Mouse (Mus musculus): ENCODE measurements around the gene Fam111a. TPM values are rescaled to one million over a fixed set of nuclear protein-coding genes. Genes with fewer than 3 reads are reported as not detected.

The Fam111a gene
- polyA plus RNA-seq, 1 experiment = not detected

GRCm38 (mm10) chr19:12549166-12549565, 3.6 kb downstream of the Fam111a start:
- TF ChIP-seq CTCF (IDR thresholded peaks at IDR 0.05; ENCODE audit: insufficient read depth, low read depth, low read length) = no peak
- TF ChIP-seq POLR2A (IDR thresholded peaks at IDR 0.05; ENCODE audit: insufficient read depth, low read depth, low read length) = no peak
- WGBS = 75% methylated on average over 5 of the region's 5 CpGs
- Histone ChIP-seq H3K27ac (ENCODE audit: insufficient read depth, low read depth, low read length) (no peak overlapping the region), H3K4me1 (ENCODE audit: control insufficient read depth, insufficient read depth, low read length) (no peaks in the 10 kb centered on the region), H3K4me3 (ENCODE audit: insufficient read depth, low read depth, low read length) (no peak overlapping the region)

DNA sequence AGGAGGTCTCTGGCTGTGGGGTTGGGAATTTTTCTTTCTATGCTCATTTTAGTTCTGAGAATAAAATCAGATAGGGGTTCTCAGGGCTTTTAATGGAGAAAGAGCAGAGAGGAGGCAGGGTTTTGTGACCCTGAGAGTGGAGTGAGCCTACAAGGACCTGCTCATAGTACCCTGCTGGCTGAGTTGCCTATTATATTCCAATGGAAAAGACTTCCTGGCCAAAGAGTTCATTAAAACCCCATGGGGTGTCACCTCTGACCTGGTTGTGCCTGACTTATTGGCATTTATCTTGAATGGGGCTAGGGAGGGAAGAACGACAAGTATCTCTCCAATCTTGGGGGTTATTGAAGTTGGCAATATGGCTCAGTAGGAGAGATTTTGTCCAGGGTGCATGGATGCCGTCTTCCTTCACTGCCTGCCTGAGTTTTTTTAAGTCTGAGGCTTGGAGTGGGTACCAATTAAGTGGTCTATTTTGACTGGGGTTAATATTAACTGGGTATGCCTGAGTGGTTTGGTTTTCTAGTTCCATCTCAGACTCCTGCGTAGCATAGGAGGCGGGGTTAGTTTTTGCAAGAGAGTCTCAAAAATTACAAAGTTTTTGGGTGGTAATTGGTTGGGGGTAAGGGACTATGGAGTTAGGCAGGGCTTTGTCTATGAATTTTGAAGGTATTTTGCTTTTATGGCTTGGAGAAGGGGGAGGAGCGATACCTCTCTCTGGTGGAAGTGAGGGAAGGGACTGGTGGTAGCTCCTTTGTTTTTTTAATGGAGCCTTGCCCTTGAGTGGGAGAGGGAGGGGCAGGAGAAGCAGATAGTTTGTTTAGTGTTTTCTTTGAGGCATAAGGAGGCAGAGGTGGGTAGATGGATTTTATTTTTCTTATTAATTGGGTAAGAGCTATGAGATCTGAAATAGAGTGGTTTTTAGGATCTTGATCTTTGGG, 4.7 kb downstream of the Fam111a start:
- WGBS = 65% methylated on average over 5 of the region's 5 CpGs
- TF ChIP-seq CTCF (IDR thresholded peaks at IDR 0.05; ENCODE audit: insufficient read depth, low read depth, low read length) (no peak), POLR2A (IDR thresholded peaks at IDR 0.05; ENCODE audit: insufficient read depth, low read depth, low read length) (no peak)
- H3K4me1 ChIP-seq (ENCODE audit: control insufficient read depth, insufficient read depth, low read length) = no peaks in the 10 kb centered on the region
- no peak overlapping the region for H3K4me3 ChIP-seq (ENCODE audit: insufficient read depth, low read depth, low read length)
- no peak overlapping the region for H3K27ac ChIP-seq (ENCODE audit: insufficient read depth, low read depth, low read length)

DNA sequence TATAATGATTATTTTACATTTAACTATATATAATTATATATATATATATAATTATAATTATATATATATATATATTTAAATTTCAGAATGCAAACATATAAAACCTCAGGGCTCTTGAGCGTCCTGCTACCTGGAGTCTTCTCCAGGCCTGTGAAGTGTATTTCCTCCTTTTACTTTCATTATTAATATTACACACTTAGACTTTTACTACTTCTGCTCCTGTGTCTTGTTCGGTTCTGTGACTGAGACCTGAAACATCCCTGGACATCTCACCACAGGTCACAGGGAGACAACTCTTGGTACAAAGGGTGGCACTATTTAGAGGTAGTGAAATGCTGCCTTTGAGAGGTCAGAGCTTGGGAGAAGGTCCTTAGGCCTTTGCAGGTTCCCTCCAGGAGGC, 10.8 kb downstream of the Fam111a start:
- 91% methylated on average over 2 of the region's 2 CpGs for WGBS
- H3K4me1 ChIP-seq (ENCODE audit: control insufficient read depth, insufficient read depth, low read length) = no peaks in the 10 kb centered on the region
- TF ChIP-seq CTCF (IDR thresholded peaks at IDR 0.05; ENCODE audit: insufficient read depth, low read depth, low read length) (no peak), POLR2A (IDR thresholded peaks at IDR 0.05; ENCODE audit: insufficient read depth, low read depth, low read length) (no peak)
- H3K27ac ChIP-seq (ENCODE audit: insufficient read depth, low read depth, low read length) = no peak overlapping the region
- H3K4me3 ChIP-seq (ENCODE audit: insufficient read depth, low read depth, low read length) = no peak overlapping the region

- no peak overlapping the region for H3K4me3 ChIP-seq (ENCODE audit: insufficient read depth, low read depth, low read length)
- 90% methylated on average over 4 of the region's 4 CpGs for WGBS
- no peak overlapping the region for H3K27ac ChIP-seq (ENCODE audit: insufficient read depth, low read depth, low read length)
- no peak for TF ChIP-seq POLR2A (IDR thresholded peaks at IDR 0.05; ENCODE audit: insufficient read depth, low read depth, low read length)
- TF ChIP-seq CTCF (IDR thresholded peaks at IDR 0.05; ENCODE audit: insufficient read depth, low read depth, low read length) = no peak
- no peaks in the 10 kb centered on the region for H3K4me1 ChIP-seq (ENCODE audit: control insufficient read depth, insufficient read depth, low read length)
These were observed 12.7 kb downstream of the Fam111a start for GRCm38 (mm10) chr19:12558219-12558618.

- no peaks in the 10 kb centered on the region for H3K4me1 ChIP-seq (ENCODE audit: control insufficient read depth, insufficient read depth, low read length)
- no peak overlapping the region for H3K27ac ChIP-seq (ENCODE audit: insufficient read depth, low read depth, low read length)
- H3K4me3 ChIP-seq (ENCODE audit: insufficient read depth, low read depth, low read length) = no peak overlapping the region
- TF ChIP-seq CTCF (IDR thresholded peaks at IDR 0.05; ENCODE audit: insufficient read depth, low read depth, low read length) = no peak
- no peak for TF ChIP-seq POLR2A (IDR thresholded peaks at IDR 0.05; ENCODE audit: insufficient read depth, low read depth, low read length)
These were observed 18.7 kb downstream of the Fam111a start for GRCm38 (mm10) chr19:12564197-12564596.

DNA sequence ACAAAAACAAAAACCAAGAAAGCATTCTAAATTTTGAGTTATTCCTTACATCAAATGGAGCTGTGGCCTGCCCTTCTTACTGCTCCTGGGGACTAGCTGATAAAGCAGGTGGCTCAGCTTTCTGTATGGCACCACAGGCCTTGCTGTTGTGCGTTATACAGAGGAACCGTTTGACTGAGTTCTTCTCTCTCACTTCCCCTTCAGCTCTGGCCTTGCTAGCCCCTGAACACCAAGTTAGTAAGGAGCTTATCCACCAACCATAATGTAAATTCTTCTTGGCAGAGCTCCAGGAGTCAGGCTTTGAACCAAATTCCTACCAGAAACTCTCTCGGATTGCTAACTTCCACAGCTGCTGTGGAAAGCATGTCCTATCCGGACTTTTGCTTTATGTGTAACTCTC, 21.5 kb downstream of the Fam111a start:
- TF ChIP-seq POLR2A (IDR thresholded peaks at IDR 0.05; ENCODE audit: insufficient read depth, low read depth, low read length) (no peak), CTCF (IDR thresholded peaks at IDR 0.05; ENCODE audit: insufficient read depth, low read depth, low read length) (no peak)
- H3K4me3 ChIP-seq (ENCODE audit: insufficient read depth, low read depth, low read length) = no peak overlapping the region
- no peak overlapping the region for H3K27ac ChIP-seq (ENCODE audit: insufficient read depth, low read depth, low read length)
- 44% methylated on average over 4 of the region's 4 CpGs for WGBS
- no peaks in the 10 kb centered on the region for H3K4me1 ChIP-seq (ENCODE audit: control insufficient read depth, insufficient read depth, low read length)

GRCm38 (mm10) chr19:12570866-12571265, 25.3 kb downstream of the Fam111a start:
- TF ChIP-seq POLR2A (IDR thresholded peaks at IDR 0.05; ENCODE audit: insufficient read depth, low read depth, low read length) (no peak), CTCF (IDR thresholded peaks at IDR 0.05; ENCODE audit: insufficient read depth, low read depth, low read length) (no peak)
- WGBS = 81% methylated on average over 2 of the region's 2 CpGs
- Histone ChIP-seq H3K4me1 (ENCODE audit: control insufficient read depth, insufficient read depth, low read length) (peaks cover 4% of the 10 kb centered on the region; the same call in 1 of the 2 replicates), H3K27ac (ENCODE audit: insufficient read depth, low read depth, low read length) (no peak overlapping the region), H3K4me3 (ENCODE audit: insufficient read depth, low read depth, low read length) (no peak overlapping the region)

- H3K4me3 ChIP-seq (ENCODE audit: insufficient read depth, low read depth, low read length) = no peak overlapping the region
- whole genome bisulfite sequencing = 98% methylated on average over 1 of the region's 1 CpGs
- H3K27ac ChIP-seq (ENCODE audit: insufficient read depth, low read depth, low read length) = no peak overlapping the region
- TF ChIP-seq CTCF (IDR thresholded peaks at IDR 0.05; ENCODE audit: insufficient read depth, low read depth, low read length) = no peak
- peaks cover 4% of the 10 kb centered on the region; the same call in 1 of the 2 replicates for H3K4me1 ChIP-seq (ENCODE audit: control insufficient read depth, insufficient read depth, low read length)
These were observed 26.1 kb downstream of the Fam111a start for GRCm38 (mm10) chr19:12571687-12572086.

DNA sequence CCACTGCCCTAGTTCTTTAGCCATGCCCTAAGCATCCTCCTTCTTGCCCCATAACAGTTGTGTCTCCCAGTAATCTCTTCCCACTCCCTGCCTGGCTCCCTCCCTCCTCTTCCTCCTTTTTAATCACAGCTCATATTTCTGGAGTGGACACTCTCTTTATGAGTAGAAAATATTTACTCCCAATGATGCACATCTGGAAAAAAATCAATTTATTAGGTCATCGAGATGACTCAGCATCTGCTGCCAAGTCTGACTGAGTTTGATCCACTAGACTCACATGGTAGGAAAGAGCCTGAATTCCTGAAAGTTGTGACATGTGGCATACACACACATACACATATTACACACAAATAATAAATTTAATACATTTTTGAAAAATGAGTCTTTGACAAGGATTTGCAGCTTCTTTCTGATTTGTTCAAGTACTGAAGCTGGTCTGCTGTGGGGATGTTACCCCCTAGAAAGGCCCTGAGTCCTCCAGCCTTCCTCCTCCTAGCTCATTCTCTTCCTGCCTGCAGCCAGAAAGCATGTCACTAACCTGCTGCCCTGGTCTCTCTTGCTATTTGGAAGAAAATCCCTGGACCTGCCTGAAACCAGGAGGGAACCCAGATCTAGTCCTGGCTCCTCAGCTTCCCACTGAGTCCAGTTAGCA, 27.2 kb downstream of the Fam111a start:
- Histone ChIP-seq H3K4me3 (ENCODE audit: insufficient read depth, low read depth, low read length) (peak overlapping the region; percentile 7; the same call in 1 of the 2 replicates), H3K27ac (ENCODE audit: insufficient read depth, low read depth, low read length) (no peak overlapping the region), H3K4me1 (ENCODE audit: control insufficient read depth, insufficient read depth, low read length) (peaks cover 4% of the 10 kb centered on the region; the same call in 1 of the 2 replicates)
- 86% methylated on average over 1 of the region's 1 CpGs for WGBS
- TF ChIP-seq CTCF (IDR thresholded peaks at IDR 0.05; ENCODE audit: insufficient read depth, low read depth, low read length) (no peak), POLR2A (IDR thresholded peaks at IDR 0.05; ENCODE audit: insufficient read depth, low read depth, low read length) (no peak)

All from olfactory bulb, adult 2 months (tissue).